Mouse (Mus musculus): ENCODE measurements around the gene Dcaf15. TPM values are rescaled to one million over a fixed set of nuclear protein-coding genes. Genes with fewer than 3 reads are reported as not detected.

The Dcaf15 gene
- polyA plus RNA-seq, 1 experiment from 2014 or later, result 8.4 TPM

- no peaks in the 10 kb centered on the region for H3K27me3 ChIP-seq (replicated peaks; ENCODE audit: control insufficient read depth, insufficient read depth, low read length)
- peak overlapping the region; percentile 42; the same call in 1 of the 2 replicates for H3K9ac ChIP-seq (ENCODE audit: low read depth, low read length)
- H3K36me3 ChIP-seq (ENCODE audit: control insufficient read depth, insufficient read depth, low read length), result 0 out of 2 replicates have a peak, but pooled peaks cover 4% of the 10 kb centered on the region
- no peak overlapping the region for H3K27ac ChIP-seq (replicated peaks; ENCODE audit: low read depth, low read length)
- H3K4me3 ChIP-seq (ENCODE audit: low read depth, low read length), result no peak overlapping the region
- H3K9me3 ChIP-seq (ENCODE audit: control insufficient read depth, low read length), result no peaks in the 10 kb centered on the region
- H3K4me2 ChIP-seq (ENCODE audit: low read depth, low read length), result no peak overlapping the region
- H3K4me1 ChIP-seq (ENCODE audit: control insufficient read depth, insufficient read depth, low read length), result no peaks in the 10 kb centered on the region
- ATAC-seq (ENCODE audit: low read depth) (no peak), DNase-seq (ENCODE audit: low spot score) (no peak)
- 60% methylated on average over 10 of the region's 10 CpGs for WGBS
Observed at GRCm38 (mm10) chr8:84073230-84073976, 31.2 kb downstream of the Dcaf15 start.

DNA sequence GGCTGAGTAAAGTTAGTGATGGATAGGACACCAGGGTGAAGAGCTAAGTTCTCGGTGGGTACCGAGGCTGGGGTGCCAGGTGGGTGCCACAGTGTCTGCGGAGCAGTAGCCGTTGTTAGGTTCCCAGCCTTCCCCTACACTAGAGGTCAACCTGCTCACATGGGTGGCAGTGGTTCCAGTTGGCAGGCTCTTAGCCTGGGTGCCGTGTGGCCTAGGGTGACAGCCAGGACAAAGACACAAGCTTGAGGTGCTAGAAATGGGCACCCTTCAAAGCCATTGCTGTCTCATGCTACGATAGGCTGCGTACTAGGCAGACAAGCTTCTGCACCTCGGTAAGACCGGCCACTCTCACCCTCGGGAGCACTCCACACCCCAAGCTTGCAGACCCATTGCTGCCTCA lies 32.2 kb downstream of the Dcaf15 start:
- Histone ChIP-seq H3K4me1 (ENCODE audit: control insufficient read depth, insufficient read depth, low read length) (peaks cover 4% of the 10 kb centered on the region), H3K4me2 (ENCODE audit: low read depth, low read length) (no peak overlapping the region), H3K9ac (ENCODE audit: low read depth, low read length) (no peak overlapping the region), H3K9me3 (ENCODE audit: control insufficient read depth, low read length) (no peaks in the 10 kb centered on the region), H3K27ac (replicated peaks; ENCODE audit: low read depth, low read length) (no peak overlapping the region), H3K36me3 (ENCODE audit: control insufficient read depth, insufficient read depth, low read length) (0 out of 2 replicates have a peak, but pooled peaks cover 4% of the 10 kb centered on the region), H3K27me3 (replicated peaks; ENCODE audit: control insufficient read depth, insufficient read depth, low read length) (no peaks in the 10 kb centered on the region), H3K4me3 (ENCODE audit: low read depth, low read length) (no peak overlapping the region)
- WGBS, result 93% methylated on average over 10 of the region's 10 CpGs
- DNase-seq (ENCODE audit: low spot score), result no peak
- no peak for ATAC-seq (ENCODE audit: low read depth)

GRCm38 (mm10) chr8:84071921-84072320 lies 32.6 kb downstream of the Dcaf15 start:
- no peak overlapping the region for H3K9ac ChIP-seq (ENCODE audit: low read depth, low read length)
- 56% methylated on average over 3 of the region's 3 CpGs for WGBS
- DNase-seq (ENCODE audit: low spot score), result no peak
- no peak overlapping the region for H3K4me3 ChIP-seq (ENCODE audit: low read depth, low read length)
- no peaks in the 10 kb centered on the region for H3K27me3 ChIP-seq (replicated peaks; ENCODE audit: control insufficient read depth, insufficient read depth, low read length)
- no peak overlapping the region for H3K4me2 ChIP-seq (ENCODE audit: low read depth, low read length)
- H3K4me1 ChIP-seq (ENCODE audit: control insufficient read depth, insufficient read depth, low read length), result peaks cover 4% of the 10 kb centered on the region
- no peak for ATAC-seq (ENCODE audit: low read depth)
- no peak overlapping the region for H3K27ac ChIP-seq (replicated peaks; ENCODE audit: low read depth, low read length)
- H3K9me3 ChIP-seq (ENCODE audit: control insufficient read depth, low read length), result no peaks in the 10 kb centered on the region
- H3K36me3 ChIP-seq (ENCODE audit: control insufficient read depth, insufficient read depth, low read length), result no peaks in the 10 kb centered on the region

- ATAC-seq (ENCODE audit: low read depth) (no peak), DNase-seq (ENCODE audit: low spot score) (no peak)
- H3K36me3 ChIP-seq (ENCODE audit: control insufficient read depth, insufficient read depth, low read length), result no peaks in the 10 kb centered on the region
- H3K9ac ChIP-seq (ENCODE audit: low read depth, low read length), result no peak overlapping the region
- no peaks in the 10 kb centered on the region for H3K27me3 ChIP-seq (replicated peaks; ENCODE audit: control insufficient read depth, insufficient read depth, low read length)
- 76% methylated on average over 2 of the region's 2 CpGs for WGBS
- H3K9me3 ChIP-seq (ENCODE audit: control insufficient read depth, low read length), result no peaks in the 10 kb centered on the region
- no peak overlapping the region for H3K4me3 ChIP-seq (ENCODE audit: low read depth, low read length)
- H3K27ac ChIP-seq (replicated peaks; ENCODE audit: low read depth, low read length), result no peak overlapping the region
- H3K4me1 ChIP-seq (ENCODE audit: control insufficient read depth, insufficient read depth, low read length), result peaks cover 4% of the 10 kb centered on the region
- no peak overlapping the region for H3K4me2 ChIP-seq (ENCODE audit: low read depth, low read length)
Observed at GRCm38 (mm10) chr8:84070667-84071066, 33.9 kb downstream of the Dcaf15 start.

- H3K27me3 ChIP-seq (replicated peaks; ENCODE audit: control insufficient read depth, insufficient read depth, low read length), result no peaks in the 10 kb centered on the region
- no peak overlapping the region for H3K4me2 ChIP-seq (ENCODE audit: low read depth, low read length)
- WGBS, result 85% methylated on average over 5 of the region's 5 CpGs
- no peaks in the 10 kb centered on the region for H3K9me3 ChIP-seq (ENCODE audit: control insufficient read depth, low read length)
- H3K27ac ChIP-seq (replicated peaks; ENCODE audit: low read depth, low read length), result no peak overlapping the region
- H3K4me3 ChIP-seq (ENCODE audit: low read depth, low read length), result no peak overlapping the region
- no peaks in the 10 kb centered on the region for H3K36me3 ChIP-seq (ENCODE audit: control insufficient read depth, insufficient read depth, low read length)
- ATAC-seq (ENCODE audit: low read depth) (no peak), DNase-seq (ENCODE audit: low spot score) (no peak)
- H3K9ac ChIP-seq (ENCODE audit: low read depth, low read length), result no peak overlapping the region
- H3K4me1 ChIP-seq (ENCODE audit: control insufficient read depth, insufficient read depth, low read length), result peaks cover 7% of the 10 kb centered on the region
Observed at GRCm38 (mm10) chr8:84070241-84070640, 34.3 kb downstream of the Dcaf15 start.

- peaks cover 7% of the 10 kb centered on the region for H3K4me1 ChIP-seq (ENCODE audit: control insufficient read depth, insufficient read depth, low read length)
- H3K9me3 ChIP-seq (ENCODE audit: control insufficient read depth, low read length), result no peaks in the 10 kb centered on the region
- H3K27me3 ChIP-seq (replicated peaks; ENCODE audit: control insufficient read depth, insufficient read depth, low read length), result no peaks in the 10 kb centered on the region
- H3K4me2 ChIP-seq (ENCODE audit: low read depth, low read length), result no peak overlapping the region
- DNase-seq (ENCODE audit: low spot score) (no peak), ATAC-seq (ENCODE audit: low read depth) (no peak)
- WGBS, result 60% methylated on average over 2 of the region's 2 CpGs
- H3K27ac ChIP-seq (replicated peaks; ENCODE audit: low read depth, low read length), result no peak overlapping the region
- H3K36me3 ChIP-seq (ENCODE audit: control insufficient read depth, insufficient read depth, low read length), result no peaks in the 10 kb centered on the region
- H3K9ac ChIP-seq (ENCODE audit: low read depth, low read length), result peak overlapping the region; percentile 16; the same call in 1 of the 2 replicates
- no peak overlapping the region for H3K4me3 ChIP-seq (ENCODE audit: low read depth, low read length)
Observed at GRCm38 (mm10) chr8:84069750-84070149, 34.8 kb downstream of the Dcaf15 start.

- WGBS, result 19% methylated on average over 1 of the region's 1 CpGs
- H3K36me3 ChIP-seq (ENCODE audit: control insufficient read depth, insufficient read depth, low read length), result no peaks in the 10 kb centered on the region
- H3K4me2 ChIP-seq (ENCODE audit: low read depth, low read length), result no peak overlapping the region
- no peak overlapping the region for H3K27ac ChIP-seq (replicated peaks; ENCODE audit: low read depth, low read length)
- H3K4me3 ChIP-seq (ENCODE audit: low read depth, low read length), result no peak overlapping the region
- no peaks in the 10 kb centered on the region for H3K9me3 ChIP-seq (ENCODE audit: control insufficient read depth, low read length)
- H3K27me3 ChIP-seq (replicated peaks; ENCODE audit: control insufficient read depth, insufficient read depth, low read length), result no peaks in the 10 kb centered on the region
- ATAC-seq (ENCODE audit: low read depth), result no peak
- H3K9ac ChIP-seq (ENCODE audit: low read depth, low read length), result peak overlapping the region; percentile 16; the same call in 1 of the 2 replicates
- no peak for DNase-seq (ENCODE audit: low spot score)
- peaks cover 7% of the 10 kb centered on the region for H3K4me1 ChIP-seq (ENCODE audit: control insufficient read depth, insufficient read depth, low read length)
Observed at GRCm38 (mm10) chr8:84069169-84069568, 35.4 kb downstream of the Dcaf15 start.

- Histone ChIP-seq H3K36me3 (ENCODE audit: control insufficient read depth, insufficient read depth, low read length) (no peaks in the 10 kb centered on the region), H3K27me3 (replicated peaks; ENCODE audit: control insufficient read depth, insufficient read depth, low read length) (no peaks in the 10 kb centered on the region), H3K4me1 (ENCODE audit: control insufficient read depth, insufficient read depth, low read length) (peaks cover 7% of the 10 kb centered on the region), H3K27ac (replicated peaks; ENCODE audit: low read depth, low read length) (no peak overlapping the region), H3K4me3 (ENCODE audit: low read depth, low read length) (no peak overlapping the region), H3K9me3 (ENCODE audit: control insufficient read depth, low read length) (no peaks in the 10 kb centered on the region), H3K4me2 (ENCODE audit: low read depth, low read length) (no peak overlapping the region), H3K9ac (ENCODE audit: low read depth, low read length) (no peak overlapping the region)
- DNase-seq (ENCODE audit: low spot score) (no peak), ATAC-seq (ENCODE audit: low read depth) (no peak)
- WGBS, result 63% methylated on average over 12 of the region's 12 CpGs
Observed at GRCm38 (mm10) chr8:84068316-84069035, 36.1 kb downstream of the Dcaf15 start.
